29 mouse cellular contexts compared by ENCODE assay signal in the genomic region with DNA sequence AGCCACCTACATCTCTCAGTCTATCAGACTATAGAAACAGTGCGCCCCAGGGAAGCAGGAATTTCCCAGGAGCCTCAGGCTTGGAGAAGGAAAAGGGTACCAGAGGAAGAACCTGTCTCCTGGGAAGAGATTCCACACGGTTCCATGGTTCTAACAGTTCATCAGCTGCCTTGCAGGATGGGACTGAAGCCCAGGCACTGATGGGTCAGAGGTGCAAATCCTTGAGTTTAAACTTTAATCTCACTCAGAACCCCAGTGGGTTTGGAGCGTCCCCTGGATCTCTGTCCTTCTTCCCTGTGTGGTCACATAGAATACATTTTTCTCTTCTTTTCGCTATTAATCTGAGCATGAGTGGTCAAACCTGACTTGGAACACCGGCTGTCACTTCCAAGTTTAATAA.
A peak's percentile ranks its signal among the peaks of the same experiment; 100 is the strongest.
DNase-seq lines count a peak whose midpoint lies in the region; ATAC-seq and TF ChIP-seq lines count a peak whose summit lies in the region.
"Had no signal": no experiment of that assay in that cellular context is flagged by ENCODE, and none has a peak within 500 bp of the region (broad histone marks: within the 10 kb centered on the region; RNA-seq: fewer than 3 reads in every experiment).

No protein-coding gene starts in this region.

- H3K4me2 ChIP-seq in hindbrain, embryonic 12.5 days (replicated peaks) = no peak overlapping the region
- H3K4me2 ChIP-seq in kidney, embryonic 14.5 days (replicated peaks; ENCODE audit: low read depth, low read length) = no peak overlapping the region
- H3K4me2 ChIP-seq in midbrain, embryonic 11.5 days = no peak overlapping the region
- H3K4me2 ChIP-seq: embryonic facial prominence, embryonic 12.5 days; embryonic facial prominence, embryonic 15.5 days; forebrain, embryonic 12.5 days; forebrain, embryonic 15.5 days; heart, embryonic 13.5 days; hindbrain, embryonic 13.5 days had no signal

- H3K36me3 ChIP-seq in hindbrain, embryonic 10.5 days = no peaks in the 10 kb centered on the region
- H3K36me3 ChIP-seq in hindbrain, embryonic 12.5 days = no peaks in the 10 kb centered on the region
- H3K36me3 ChIP-seq in kidney, adult 2 months (ENCODE audit: control insufficient read depth, insufficient read depth, low read length) = no peaks in the 10 kb centered on the region
- H3K36me3 ChIP-seq in kidney, embryonic 14.5 days (ENCODE audit: control insufficient read depth, insufficient read depth, low read length) = no peaks in the 10 kb centered on the region
- no peaks in the 10 kb centered on the region for H3K36me3 ChIP-seq in midbrain, embryonic 10.5 days
- H3K36me3 ChIP-seq in midbrain, embryonic 11.5 days (ENCODE audit: control insufficient read depth, insufficient read depth, low read length) = no peaks in the 10 kb centered on the region
- H3K36me3 ChIP-seq: embryonic facial prominence, embryonic 12.5 days; embryonic facial prominence, embryonic 15.5 days; forebrain, embryonic 12.5 days; forebrain, embryonic 15.5 days; G1E; heart, embryonic 10.5 days; heart, embryonic 13.5 days; hindbrain, embryonic 13.5 days had no signal

- H3K9ac ChIP-seq in hindbrain, embryonic 12.5 days = no peak overlapping the region
- no peak overlapping the region for H3K9ac ChIP-seq in kidney, embryonic 14.5 days (ENCODE audit: low read depth, low read length)
- no peak overlapping the region for H3K9ac ChIP-seq in midbrain, embryonic 11.5 days (ENCODE audit: low read length)
- H3K9ac ChIP-seq: embryonic facial prominence, embryonic 12.5 days; embryonic facial prominence, embryonic 15.5 days; forebrain, embryonic 12.5 days; forebrain, embryonic 15.5 days; heart, embryonic 13.5 days; hindbrain, embryonic 13.5 days had no signal

- no peak overlapping the region for H3K4me3 ChIP-seq in hindbrain, embryonic 10.5 days
- no peak overlapping the region for H3K4me3 ChIP-seq in hindbrain, embryonic 12.5 days
- no peak overlapping the region for H3K4me3 ChIP-seq in kidney, adult 2 months (ENCODE audit: insufficient read depth, low read depth, low read length)
- no peak overlapping the region for H3K4me3 ChIP-seq in kidney, embryonic 14.5 days (ENCODE audit: low read length)
- H3K4me3 ChIP-seq in midbrain, embryonic 10.5 days = no peak overlapping the region
- H3K4me3 ChIP-seq in midbrain, embryonic 11.5 days (ENCODE audit: low read depth, low read length) = no peak overlapping the region
- H3K4me3 ChIP-seq: embryonic facial prominence, embryonic 12.5 days; embryonic facial prominence, embryonic 15.5 days; forebrain, embryonic 12.5 days; forebrain, embryonic 15.5 days; heart, adult 2 months; heart, embryonic 10.5 days; heart, embryonic 13.5 days; hindbrain, embryonic 13.5 days had no signal

- ATAC-seq in hindbrain, embryonic 12.5 days (ENCODE audit: low FRiP score) = no peak
- ATAC-seq in kidney, embryonic 14.5 days (ENCODE audit: low FRiP score, low TSS enrichment) = no peak
- ATAC-seq in midbrain, embryonic 11.5 days (ENCODE audit: low FRiP score) = no peak
- ATAC-seq: forebrain, embryonic 15.5 days; hindbrain, embryonic 16.5 days; Patski had no signal

- DNase-seq in hindbrain, embryonic 10.5 days (ENCODE audit: low spot score) = no peak
- peak; percentile 75 for DNase-seq in kidney, adult 2 months
- no peak for DNase-seq in midbrain, embryonic 10.5 days (ENCODE audit: low spot score)
- no peak for DNase-seq in midbrain, embryonic 11.5 days (ENCODE audit: low spot score, missing footprints)
- DNase-seq in kidney, postnatal 36 days = peak; percentile 45 to 59
- no peak for DNase-seq in right cerebral cortex, postnatal 36 days (ENCODE audit: low spot score in 2 of 2)
- DNase-seq: adrenal gland, postnatal 10 days; adrenal gland, postnatal 36 days; B cell, adult 2 months; cerebellum, adult 18-20 months; cerebellum, adult 9-10 months; cerebellum, postnatal 14 days; gastrocnemius, postnatal 10 days; gastrocnemius, postnatal 36 days; heart, adult 2 months; heart, postnatal 14 days; heart, postnatal 4 days had no signal

- no peak for TF ChIP-seq CTCF in kidney, adult 2 months (conservative IDR thresholded peaks at IDR 0.05; ENCODE audit: insufficient read depth, insufficient read length, low read depth, low read length)

- H3K9me3 ChIP-seq in hindbrain, embryonic 10.5 days = 0 out of 2 replicates have a peak, but pooled peaks cover 4% of the 10 kb centered on the region
- no peaks in the 10 kb centered on the region for H3K9me3 ChIP-seq in hindbrain, embryonic 12.5 days (replicated peaks)
- no peaks in the 10 kb centered on the region for H3K9me3 ChIP-seq in kidney, embryonic 14.5 days (ENCODE audit: control insufficient read depth, low read length)
- H3K9me3 ChIP-seq in midbrain, embryonic 10.5 days (replicated peaks) = no peaks in the 10 kb centered on the region
- H3K9me3 ChIP-seq in midbrain, embryonic 11.5 days (ENCODE audit: control insufficient read depth, low read length) = no peaks in the 10 kb centered on the region
- H3K9me3 ChIP-seq: embryonic facial prominence, embryonic 12.5 days; embryonic facial prominence, embryonic 15.5 days; forebrain, embryonic 12.5 days; forebrain, embryonic 15.5 days; G1E; heart, embryonic 10.5 days; heart, embryonic 13.5 days had no signal

- no peak for TF ChIP-seq POLR2A in kidney, adult 2 months (IDR thresholded peaks at IDR 0.05; ENCODE audit: low read depth, low read length)

- peak overlapping the region; percentile 69 for H3K27ac ChIP-seq in hindbrain, embryonic 10.5 days
- H3K27ac ChIP-seq in hindbrain, embryonic 12.5 days = no peak overlapping the region
- no peak overlapping the region for H3K27ac ChIP-seq in kidney, adult 2 months (ENCODE audit: insufficient read depth, low read depth, low read length)
- H3K27ac ChIP-seq in kidney, embryonic 14.5 days (ENCODE audit: low read depth, low read length) = no peak overlapping the region
- H3K27ac ChIP-seq in midbrain, embryonic 10.5 days (replicated peaks) = peak overlapping the region; percentile 69
- no peak overlapping the region for H3K27ac ChIP-seq in midbrain, embryonic 11.5 days (ENCODE audit: low read depth, low read length)
- H3K27ac ChIP-seq: embryonic facial prominence, embryonic 12.5 days; embryonic facial prominence, embryonic 15.5 days; forebrain, embryonic 12.5 days; forebrain, embryonic 15.5 days; heart, adult 2 months; heart, embryonic 10.5 days; heart, embryonic 13.5 days; hindbrain, embryonic 13.5 days had no signal

- no peaks in the 10 kb centered on the region for H3K27me3 ChIP-seq in hindbrain, embryonic 10.5 days (ENCODE audit: insufficient read depth, poor library complexity, severe bottlenecking)
- H3K27me3 ChIP-seq in hindbrain, embryonic 12.5 days = no peaks in the 10 kb centered on the region
- no peaks in the 10 kb centered on the region for H3K27me3 ChIP-seq in kidney, adult 2 months (replicated peaks; ENCODE audit: control insufficient read depth, insufficient read depth, low read length)
- no peaks in the 10 kb centered on the region for H3K27me3 ChIP-seq in kidney, embryonic 14.5 days (ENCODE audit: control insufficient read depth, insufficient read depth, low read length)
- H3K27me3 ChIP-seq in midbrain, embryonic 10.5 days (ENCODE audit: low read depth, poor library complexity, severe bottlenecking) = no peaks in the 10 kb centered on the region
- H3K27me3 ChIP-seq in midbrain, embryonic 11.5 days (ENCODE audit: control insufficient read depth, insufficient read depth, low read length) = no peaks in the 10 kb centered on the region
- H3K27me3 ChIP-seq: embryonic facial prominence, embryonic 12.5 days; embryonic facial prominence, embryonic 15.5 days; forebrain, embryonic 12.5 days; forebrain, embryonic 15.5 days; hindbrain, embryonic 13.5 days had no signal

- peaks cover 21% of the 10 kb centered on the region for H3K4me1 ChIP-seq in hindbrain, embryonic 10.5 days (replicated peaks)
- H3K4me1 ChIP-seq in hindbrain, embryonic 12.5 days = peaks cover 10% of the 10 kb centered on the region
- peaks cover 13% of the 10 kb centered on the region; the same call in 1 of the 2 replicates for H3K4me1 ChIP-seq in kidney, adult 2 months (ENCODE audit: control insufficient read depth, insufficient read depth, low read length)
- H3K4me1 ChIP-seq in kidney, embryonic 14.5 days (ENCODE audit: control insufficient read depth, insufficient read depth, low read length) = no peaks in the 10 kb centered on the region
- peaks cover 16% of the 10 kb centered on the region for H3K4me1 ChIP-seq in midbrain, embryonic 10.5 days
- peaks cover 11% of the 10 kb centered on the region for H3K4me1 ChIP-seq in midbrain, embryonic 11.5 days (ENCODE audit: control insufficient read depth, insufficient read depth, low read length)
- H3K4me1 ChIP-seq: embryonic facial prominence, embryonic 12.5 days; embryonic facial prominence, embryonic 15.5 days; heart, embryonic 10.5 days; heart, embryonic 13.5 days had no signal

- WGBS in hindbrain, embryonic 10.5 days = 82% methylated on average over 5 of the region's 5 CpGs
- WGBS in hindbrain, embryonic 12.5 days = 78% methylated on average over 5 of the region's 5 CpGs
- 50% methylated on average over 5 of the region's 5 CpGs for WGBS in kidney, adult 2 months
- WGBS in kidney, embryonic 14.5 days = 72% methylated on average over 5 of the region's 5 CpGs
- WGBS in midbrain, embryonic 10.5 days = 74% methylated on average over 5 of the region's 5 CpGs
- 79% methylated on average over 5 of the region's 5 CpGs for WGBS in midbrain, embryonic 11.5 days

Comparison
In these comparisons a context has a peak if more than half of its experiments do, and no peak if none do; other contexts are left out.
1. H3K27ac ChIP-seq: peak in hindbrain, embryonic 10.5 days (single experiment) and midbrain, embryonic 10.5 days (single experiment); none in hindbrain, embryonic 12.5 days (single experiment), kidney, adult 2 months (single experiment), kidney, embryonic 14.5 days (single experiment) and midbrain, embryonic 11.5 days (single experiment).
2. DNase-seq: peak in kidney, adult 2 months (single experiment) and kidney, postnatal 36 days (2 of 2); none in hindbrain, embryonic 10.5 days (single experiment), midbrain, embryonic 10.5 days (single experiment), midbrain, embryonic 11.5 days (single experiment) and right cerebral cortex, postnatal 36 days (0 of 2).